Mouse (Mus musculus) fat pad, adult 2 months (tissue): Measurements from ENCODE around the gene Obsl1.
A peak's percentile ranks its signal among the peaks of the same experiment; 100 is the strongest.

Experiments
- DNase-seq: peaks from one replicate; pipeline ENCODE4 v3.0.0-alpha.2; 2011; ENCODE audit warnings: low read depth, low spot score; ENCODE audit errors: extremely low read depth

The Obsl1 gene

GRCm38 (mm10) chr1:75435475-75436328, 70.5 kb downstream of the Obsl1 start, which contains the start of gene Gmppa:
Gene Gmppa, plus strand, starts transcription at chr1:75435930.
- DNase-seq, result peak; percentile 5
